Mouse (Mus musculus): ENCODE measurements around the gene Klc4.
A peak's percentile ranks its signal among the peaks of the same experiment; 100 is the strongest.

Gene Klc4

DNA sequence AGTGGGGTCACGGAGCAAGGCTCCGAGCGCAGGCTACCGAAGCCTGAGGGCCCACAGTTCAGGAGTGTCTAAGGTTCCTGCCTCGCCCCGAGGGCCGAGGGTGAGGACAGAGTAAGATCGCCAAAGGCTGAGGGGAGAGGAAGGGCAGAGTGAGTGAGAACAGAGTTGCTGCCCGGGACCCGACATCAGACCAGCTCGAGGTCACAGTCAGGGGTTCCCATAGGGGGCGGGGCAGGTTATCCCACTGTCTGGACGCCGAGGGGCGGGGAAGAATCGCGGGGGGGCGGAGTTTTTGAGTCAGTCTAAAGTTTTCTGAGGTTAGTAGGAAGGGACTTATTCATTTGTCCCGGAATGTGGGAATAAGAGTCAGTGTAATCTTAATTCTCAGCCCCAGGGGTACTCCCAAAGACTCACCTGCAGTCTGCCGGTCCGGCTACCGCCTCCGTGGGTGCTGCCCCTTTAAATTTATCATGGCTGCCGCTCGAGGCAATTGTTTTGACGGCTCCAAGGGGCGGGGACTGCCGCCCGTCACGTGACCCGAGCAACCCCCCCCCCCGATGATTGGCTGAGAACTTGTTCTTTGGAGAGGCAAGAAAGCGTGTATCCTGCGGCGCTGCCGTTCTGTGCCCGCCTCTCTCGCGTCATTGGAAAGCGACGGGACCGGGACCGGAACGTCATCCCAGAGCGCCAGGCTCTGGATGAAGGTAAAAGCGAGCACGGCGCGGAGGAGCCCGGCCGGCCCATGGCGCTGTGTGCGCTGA is at the start of gene Klc4, which contains the start of gene Mrpl2:
Klc4 (minus strand) TSS at position 462 of the 761 bp plus-strand sequence.
Mrpl2 (plus strand) TSS at position 669 of the 761 bp plus-strand sequence.
- peak; percentile 98 to 99 for DNase-seq

DNA sequence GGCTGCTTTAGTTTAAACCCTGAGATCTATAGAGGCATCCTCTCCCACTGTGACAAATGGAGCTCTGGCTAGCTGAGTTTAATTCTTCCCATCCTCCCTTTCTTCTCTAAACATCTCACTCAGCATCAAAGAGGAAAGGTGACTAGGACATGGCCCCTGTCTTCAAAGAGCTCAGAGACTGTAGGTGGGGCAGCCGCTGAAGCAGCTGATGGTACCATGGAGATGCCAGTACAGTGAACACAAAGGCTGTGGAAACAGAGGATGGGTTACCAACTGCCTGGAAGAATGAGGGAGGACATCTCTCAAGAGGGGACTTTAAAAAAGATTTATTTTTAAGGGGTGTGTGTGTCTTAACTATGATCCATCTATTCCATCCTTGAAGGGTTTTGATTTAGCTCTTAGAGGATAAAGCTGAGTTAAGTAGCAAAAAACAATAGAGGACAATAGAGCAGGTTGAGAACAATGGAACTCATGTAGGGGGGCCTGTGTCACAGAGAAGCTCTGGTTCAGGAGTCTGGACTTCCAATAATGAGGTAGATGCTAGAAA is 48.8 kb upstream of the Klc4 start:
- no peak for DNase-seq

DNA sequence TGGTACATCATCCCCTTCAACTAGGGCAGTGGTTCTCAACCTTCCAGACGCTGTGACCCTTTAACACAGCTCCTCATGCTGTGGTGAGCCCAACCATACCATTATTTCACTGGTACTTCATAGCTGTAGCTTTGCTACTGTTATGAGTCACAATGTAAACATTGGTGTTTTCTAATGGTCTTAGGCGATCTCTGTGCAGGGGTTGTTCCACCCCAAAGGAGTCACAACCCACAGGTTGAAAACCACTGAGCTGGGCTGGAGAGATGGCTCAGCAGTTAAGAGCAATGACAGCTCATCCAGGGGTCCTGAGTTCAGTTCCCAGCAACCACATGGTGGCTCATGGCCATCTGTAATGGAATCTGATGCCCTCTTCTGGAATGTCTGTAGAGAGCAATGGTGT is 45.6 kb upstream of the Klc4 start:
- no peak for DNase-seq

DNA sequence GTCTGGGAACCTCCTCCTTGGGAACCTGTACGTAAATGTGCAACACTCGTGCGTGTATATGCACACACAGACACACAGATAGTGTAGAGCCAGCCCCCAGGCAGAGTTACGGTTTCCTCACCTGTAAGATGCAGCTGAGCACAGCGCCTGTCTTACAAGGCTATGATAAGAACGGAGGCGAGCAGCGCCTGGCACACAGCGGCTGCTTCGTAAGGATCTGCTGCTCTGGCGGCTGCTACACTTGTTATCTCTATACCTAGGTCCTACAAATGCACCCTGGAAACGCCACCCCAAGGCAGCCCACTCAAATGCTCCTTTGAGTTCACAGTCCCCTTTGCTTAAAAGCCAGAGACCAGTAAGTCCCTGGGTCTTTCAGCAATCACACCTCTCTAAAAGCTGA is 44.8 kb upstream of the Klc4 start:
- DNase-seq = no peak

DNA sequence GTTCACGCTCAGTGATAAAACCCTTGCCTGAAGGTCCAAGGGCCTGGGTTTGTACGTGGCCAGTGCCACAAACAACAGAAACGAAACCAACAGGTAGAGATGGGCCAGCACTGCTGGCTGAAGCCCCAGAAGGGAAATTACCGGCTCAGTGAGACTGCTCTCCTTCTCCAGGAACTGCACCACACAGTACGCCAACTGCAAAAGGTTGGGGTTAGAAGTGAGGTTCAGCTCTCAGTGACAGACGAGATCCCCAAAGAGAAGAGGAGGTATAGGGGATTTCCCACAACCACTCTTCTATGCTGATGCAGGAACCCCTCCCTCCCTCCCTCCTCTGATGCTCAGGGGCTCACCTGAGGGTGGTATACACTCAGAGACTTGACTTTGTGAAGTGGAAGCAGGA is 40.1 kb upstream of the Klc4 start:
- no peak for DNase-seq

DNA sequence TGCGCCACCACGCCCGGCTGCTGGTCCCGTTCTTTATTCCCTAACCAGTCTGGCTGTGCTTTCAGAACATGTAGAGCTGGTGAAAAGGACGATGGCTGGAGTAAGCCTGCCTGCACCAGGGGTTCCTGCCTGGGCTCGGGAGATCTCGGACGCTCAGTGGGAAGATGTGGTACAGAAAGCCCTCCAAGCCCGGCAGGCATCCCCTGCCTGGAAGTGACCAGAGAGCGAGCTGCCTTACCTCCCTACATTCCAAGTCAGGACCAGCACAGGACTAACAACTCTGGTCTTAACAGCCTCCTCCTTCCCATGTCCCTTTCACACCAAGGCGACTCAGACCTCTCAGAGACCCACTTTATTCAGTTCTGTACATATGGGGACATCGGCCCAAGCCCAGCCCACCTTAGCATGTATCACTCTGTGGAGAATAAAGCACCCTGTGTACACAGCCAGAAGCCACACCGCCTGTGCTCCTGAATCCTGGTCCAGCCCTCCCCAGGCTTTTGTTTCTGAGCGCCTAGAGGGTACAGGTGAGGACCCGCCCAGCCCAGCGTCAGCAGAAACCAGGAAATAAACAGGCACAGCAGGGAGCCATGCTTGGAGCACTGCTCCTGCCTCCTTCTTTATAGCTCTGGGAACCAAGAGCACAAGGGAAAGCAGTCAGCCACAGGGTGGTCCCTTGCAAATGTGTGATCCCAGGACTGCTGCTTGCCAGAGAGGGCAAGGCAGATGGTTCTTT is 37.0 kb upstream of the Klc4 start:
- DNase-seq = peak in 1 of 2 experiments; percentile 28

DNA sequence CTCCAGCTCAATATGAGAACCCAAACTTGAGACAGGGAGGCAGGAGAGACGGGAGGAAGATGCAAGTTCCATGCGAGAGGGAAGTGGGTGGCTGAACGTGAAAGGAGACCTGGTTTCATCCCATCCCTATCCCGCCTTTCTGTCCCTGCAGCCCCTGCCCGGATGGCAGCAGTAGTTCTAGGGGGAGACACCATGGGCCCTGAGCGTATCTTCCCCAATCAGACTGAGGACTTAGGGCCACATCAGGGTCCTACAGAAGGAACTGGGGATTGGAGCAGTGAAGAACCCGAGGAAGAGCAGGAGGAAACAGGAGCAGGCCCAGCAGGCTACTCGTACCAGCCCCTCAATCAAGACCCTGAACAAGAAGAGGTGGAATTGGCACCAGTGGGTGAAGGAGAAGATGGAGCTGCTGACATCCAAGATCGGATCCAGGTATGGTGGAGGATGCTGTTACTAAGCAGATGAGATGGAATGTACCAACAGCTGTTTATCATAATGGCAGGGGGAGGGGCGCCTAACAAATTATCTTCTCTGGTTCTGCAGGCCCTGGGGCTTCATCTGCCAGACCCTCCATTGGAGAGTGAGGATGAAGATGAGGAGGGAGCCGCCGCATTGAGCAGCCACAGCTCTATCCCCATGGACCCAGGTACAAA is 35.8 kb upstream of the Klc4 start:
- DNase-seq = no peak

DNA sequence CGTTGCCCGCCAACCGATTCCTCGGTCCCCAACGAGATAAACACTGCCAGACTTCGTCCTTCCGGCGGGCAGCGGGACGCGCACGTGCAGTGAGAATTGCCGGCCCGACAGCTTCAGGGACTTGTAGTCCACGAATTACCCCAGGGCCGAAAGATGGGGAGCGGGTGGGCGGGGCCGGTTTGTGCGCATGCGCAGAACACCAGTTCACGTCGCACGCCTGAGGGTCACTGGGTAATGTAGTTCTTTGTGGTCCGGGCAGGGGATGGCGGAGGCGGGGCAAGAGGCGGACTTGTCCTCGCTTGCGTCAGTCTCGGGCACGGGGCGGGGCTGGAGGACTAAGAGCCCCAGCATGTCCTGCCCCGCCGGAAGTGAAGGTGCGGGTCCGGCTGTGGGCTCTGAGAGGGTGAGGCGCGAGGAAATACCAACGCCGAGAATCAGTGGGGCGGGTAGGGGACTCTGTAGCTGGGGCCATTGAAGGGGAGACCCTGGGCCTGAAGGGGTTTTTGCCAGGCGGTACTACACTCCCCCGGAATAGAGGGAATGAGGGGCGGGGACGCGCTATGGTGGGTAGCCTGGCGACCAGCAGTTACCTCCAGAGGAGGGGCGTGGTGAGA is 35.0 kb upstream of the Klc4 start, which contains the start of gene Klhdc3:
Klhdc3 (minus strand) TSS at position 155 of the 614 bp plus-strand sequence.
- peak; percentile 98 to 99 for DNase-seq

DNA sequence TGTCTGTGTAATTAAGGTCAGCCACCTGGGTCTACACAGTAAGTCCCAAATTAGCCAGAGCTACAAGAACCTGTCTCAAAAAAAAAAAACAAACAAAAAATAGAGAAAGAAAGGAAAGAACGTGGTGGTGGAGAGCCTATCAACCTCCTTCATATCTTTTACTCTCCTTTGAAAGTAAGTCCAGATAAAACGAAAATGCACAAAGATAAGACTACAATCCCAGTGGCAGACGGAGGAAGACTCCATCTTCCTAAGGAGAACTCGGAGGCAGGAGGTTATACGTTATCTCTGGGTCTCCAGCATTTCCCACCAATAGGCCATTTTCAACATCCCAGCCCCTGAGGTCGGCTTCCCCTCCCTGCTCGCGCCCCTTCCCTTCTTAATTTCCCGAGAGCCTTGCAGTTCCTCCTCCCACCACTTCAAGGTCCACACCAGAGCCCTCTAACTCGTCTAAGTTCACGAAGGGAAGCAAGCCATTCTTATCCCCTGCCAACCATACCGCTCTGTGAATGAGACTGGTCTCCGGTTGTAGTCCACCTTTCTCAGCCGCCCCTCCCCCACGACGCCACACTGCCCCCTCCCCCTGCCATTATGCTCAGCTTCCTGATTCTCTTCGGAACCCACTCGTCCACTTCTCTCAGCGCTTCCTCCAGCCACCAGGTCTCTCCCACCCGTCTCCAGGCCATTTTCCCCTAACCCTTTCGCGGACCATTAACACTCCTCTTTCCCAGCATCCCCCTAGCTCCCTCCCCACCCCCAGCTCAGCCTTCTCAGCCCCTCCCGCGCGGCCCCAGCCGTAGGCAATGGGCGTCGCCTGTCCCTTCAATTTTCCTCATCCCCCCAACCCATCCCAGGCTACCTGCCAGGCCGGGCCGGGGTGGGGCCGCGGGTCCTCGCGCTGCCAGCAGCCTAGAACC is 34.3 kb upstream of the Klc4 start:
- peak; percentile 43 to 44 for DNase-seq

DNA sequence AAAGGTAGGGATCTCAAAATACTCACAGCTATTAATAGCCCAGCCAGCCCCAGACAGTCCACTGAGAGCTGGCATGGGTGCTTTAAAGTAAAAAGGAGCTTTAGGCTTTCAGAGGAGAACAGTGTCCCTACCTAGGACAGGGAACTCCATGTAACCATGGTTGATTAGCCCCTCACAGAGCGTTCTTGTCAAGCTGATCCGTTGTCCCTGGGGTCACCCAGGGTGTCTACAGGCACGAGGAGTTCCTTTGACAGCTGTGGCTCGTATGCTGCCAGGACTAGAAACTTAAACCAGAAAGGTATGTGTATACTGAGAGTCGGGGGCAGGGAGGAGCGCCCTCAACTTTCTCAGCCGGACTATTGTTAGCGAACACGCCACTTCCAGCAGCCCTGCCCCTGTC is 33.1 kb upstream of the Klc4 start:
- DNase-seq = no peak

DNA sequence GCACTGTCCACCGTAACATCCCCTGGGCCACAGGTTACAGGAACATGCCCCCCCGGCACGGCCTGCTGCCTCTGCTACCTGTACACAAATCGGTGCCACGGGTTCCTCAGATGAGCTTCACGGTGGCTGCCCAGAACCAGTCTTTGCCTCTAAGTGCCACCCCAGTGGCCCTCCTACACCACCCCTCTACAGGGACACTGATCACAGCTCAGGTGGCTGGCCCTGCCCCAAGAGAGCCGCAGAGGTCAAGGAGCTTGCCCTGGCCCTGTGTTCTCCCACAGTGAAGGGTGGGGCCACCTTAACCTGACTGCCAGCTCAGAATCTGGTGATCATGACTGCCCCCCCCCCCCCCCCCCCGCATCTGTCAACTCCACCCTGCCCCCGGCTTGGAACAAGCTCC is 32.6 kb upstream of the Klc4 start, which contains the start of gene Mea1:
Mea1 (plus strand) TSS at position 378 of the 400 bp plus-strand sequence.
- DNase-seq = peak; percentile 82 to 87

DNA sequence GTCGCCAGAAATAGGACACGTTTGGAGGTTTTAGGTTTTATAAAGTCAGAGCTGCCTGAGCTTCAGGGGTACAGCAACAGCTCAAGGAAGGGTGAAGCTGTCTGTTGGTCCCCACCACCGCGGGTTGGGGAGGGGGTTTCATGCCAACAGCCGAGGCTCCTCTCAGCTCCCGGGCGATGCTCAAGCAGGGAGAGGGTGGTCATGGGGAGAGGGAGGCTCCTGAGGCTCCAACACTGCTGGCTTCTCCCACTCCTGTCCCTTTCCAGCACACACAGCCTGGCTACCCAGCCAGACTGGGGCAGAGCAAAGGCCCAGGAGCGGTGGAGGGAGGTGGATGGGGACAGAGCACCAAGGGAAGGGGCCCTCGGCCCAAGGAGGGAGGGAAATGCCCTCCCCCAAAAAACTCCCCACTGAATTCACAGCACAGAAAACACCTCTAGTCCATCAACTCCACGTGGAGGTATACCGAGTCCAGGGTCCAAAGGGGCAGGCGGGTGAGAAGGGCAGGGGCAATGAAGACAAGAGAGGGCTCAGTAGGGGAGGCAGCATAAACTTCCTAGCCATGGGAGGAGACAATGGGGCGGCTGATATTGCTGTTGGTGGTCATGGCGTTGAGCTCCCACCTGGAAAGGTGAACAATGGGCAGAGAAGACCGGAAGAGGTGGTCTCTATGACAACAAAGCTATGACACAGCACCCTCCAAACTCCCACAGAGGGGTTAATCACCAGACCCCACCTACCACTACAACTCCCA is 28.9 kb upstream of the Klc4 start:
- no peak for DNase-seq

DNA sequence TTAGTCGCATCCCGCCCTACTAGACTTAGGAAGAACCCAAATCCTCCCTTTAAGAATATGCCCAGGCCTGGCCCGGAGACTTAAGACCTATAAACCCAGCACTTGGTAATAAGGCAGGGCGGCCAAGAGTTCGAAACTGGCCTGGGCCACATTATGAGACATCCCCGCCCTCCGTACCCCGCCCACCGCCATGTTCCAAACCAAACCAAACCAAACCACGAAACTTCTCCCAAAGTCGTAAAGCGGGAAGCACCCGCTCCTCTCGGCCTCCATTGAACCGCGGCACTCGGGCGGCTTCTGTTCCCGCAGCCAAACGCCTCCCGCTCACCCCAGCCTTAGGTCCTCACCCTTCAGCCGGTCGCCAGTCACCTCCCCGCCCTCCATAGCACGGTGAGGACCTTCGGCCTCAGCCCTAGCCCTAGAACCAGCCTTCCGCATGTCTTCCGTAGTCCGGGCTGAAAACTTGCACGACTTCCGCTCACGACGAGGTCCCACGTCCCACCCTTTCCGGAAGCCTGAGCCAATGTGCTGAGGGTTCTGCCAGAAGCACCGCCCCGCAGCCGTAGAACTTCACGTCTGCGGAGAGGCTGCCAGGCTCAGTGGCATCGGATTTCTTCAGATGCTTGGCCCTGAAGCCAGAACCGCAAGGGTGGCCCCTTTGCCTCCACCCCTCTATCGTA is 28.2 kb upstream of the Klc4 start, which contains the start of gene Rrp36:
Rrp36 (minus strand) TSS at position 503 of the 680 bp plus-strand sequence.
- peak; percentile 94 for DNase-seq

DNA sequence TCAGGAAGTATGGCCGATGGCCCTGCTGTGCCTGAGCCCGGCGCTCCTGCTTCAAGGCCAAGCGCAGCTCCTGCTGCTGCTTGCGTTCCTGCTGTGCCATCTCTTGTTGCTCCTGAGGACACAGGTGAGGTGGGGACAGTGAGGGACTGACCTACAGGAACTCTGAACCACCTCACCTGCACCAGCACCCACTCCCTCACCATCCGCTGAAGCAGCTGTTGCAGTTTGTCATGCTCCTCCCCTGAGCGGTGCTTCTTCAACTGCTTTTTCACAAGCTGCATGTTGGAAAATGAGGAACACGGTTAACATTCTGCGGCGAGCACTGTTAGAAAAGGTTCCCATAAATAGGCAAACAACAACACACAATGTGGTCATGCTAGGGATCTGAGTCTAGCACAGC is 24.1 kb upstream of the Klc4 start:
- DNase-seq = no peak

DNA sequence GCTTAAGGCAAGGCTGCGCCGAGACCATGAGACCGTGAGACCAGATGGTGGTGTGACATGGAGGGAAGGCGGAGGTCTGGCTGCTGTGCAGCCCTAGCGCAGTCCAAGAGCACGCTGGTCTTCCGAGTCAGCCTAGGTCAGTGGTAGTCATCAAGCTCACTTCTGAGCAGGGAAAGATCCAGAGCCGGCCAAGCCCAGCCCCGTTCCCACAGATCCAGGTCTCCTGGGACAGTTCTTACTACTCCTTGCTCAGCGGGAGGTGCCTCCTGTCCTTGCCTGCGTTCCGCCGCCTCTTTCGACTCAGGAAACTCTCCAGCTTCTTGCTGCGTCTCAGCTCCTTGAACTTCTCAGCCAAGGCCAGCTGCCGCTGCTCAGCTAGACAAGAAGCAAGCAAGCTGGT is 21.9 kb upstream of the Klc4 start:
- no peak for DNase-seq

DNA sequence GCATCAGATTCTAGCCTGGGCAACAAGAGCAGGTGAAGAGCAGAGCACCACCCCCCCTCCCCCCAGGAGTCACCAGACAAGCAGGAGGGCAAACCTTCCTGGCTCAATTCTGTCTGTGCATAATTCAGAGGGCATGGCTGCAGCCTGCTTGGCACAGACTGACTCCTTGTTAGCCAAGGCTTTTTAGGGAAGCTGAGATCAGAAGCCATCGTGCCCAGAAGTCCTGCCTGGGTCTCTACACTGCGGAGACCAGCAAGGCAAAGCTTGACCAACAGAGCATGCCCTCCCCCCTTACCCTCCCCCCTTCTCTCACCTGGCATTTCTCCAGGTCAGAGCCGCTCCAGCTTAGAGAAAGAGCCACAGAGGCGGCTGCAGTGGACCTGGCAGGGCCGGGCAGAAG is 16.9 kb upstream of the Klc4 start:
- DNase-seq = no peak

DNA sequence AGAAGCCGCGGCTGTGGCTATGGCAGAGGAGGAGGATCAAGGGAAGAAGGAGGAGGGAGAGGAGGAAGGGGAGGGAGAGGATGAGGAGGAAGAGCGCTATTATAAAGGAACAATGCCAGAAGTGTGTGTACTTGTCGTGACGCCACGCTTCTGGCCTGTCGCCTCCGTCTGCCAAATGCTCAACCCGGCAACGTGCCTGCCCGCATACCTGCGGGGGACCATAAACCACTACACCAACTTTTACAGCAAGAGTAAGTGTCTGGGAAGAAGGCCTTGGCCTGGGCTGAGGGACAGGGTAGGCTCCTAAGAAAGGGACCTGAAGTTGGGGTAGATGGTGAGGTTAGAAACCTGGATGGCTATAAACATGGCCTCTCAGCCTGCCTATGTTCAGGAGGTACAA is 16.2 kb upstream of the Klc4 start:
- no peak for DNase-seq

DNA sequence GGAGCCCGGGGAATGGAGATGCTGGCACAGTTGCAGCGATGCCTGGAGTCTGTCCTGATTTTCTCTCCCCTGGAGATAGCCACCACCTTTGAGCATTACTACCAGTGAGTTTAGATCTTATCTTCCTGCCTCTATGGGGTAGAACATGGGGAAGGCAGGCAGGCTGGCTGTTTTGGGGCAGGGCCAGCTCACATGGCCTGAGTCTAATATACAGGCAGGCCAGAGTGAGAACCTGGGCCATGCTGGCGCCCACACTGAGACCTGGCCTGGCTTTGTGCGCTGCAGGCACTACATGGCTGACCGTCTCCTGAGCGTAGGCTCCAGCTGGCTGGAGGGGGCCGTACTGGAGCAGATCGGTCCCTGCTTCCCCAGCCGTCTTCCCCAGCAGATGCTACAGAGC is 15.5 kb upstream of the Klc4 start:
- no peak for DNase-seq

DNA sequence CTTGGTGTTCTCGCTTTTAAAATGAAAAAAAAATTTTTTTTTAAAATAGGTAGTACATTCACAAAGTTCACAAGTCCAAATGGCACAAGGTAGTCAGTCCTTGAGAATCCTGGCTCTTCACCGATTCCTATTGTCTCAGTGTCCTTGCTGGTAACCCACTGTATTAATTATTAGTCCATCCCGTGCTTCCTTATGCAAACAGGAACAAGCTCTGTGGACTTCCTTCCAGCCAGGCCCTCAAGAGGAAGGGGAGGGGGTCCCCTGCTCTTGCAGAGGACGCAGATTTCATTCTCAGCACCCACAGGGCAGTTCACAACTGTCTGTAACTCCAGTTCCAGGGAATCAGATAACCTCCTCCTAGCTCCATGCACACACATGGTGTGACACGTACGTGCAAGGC is 10.2 kb upstream of the Klc4 start:
- no peak for DNase-seq
